In the genomic region with DNA sequence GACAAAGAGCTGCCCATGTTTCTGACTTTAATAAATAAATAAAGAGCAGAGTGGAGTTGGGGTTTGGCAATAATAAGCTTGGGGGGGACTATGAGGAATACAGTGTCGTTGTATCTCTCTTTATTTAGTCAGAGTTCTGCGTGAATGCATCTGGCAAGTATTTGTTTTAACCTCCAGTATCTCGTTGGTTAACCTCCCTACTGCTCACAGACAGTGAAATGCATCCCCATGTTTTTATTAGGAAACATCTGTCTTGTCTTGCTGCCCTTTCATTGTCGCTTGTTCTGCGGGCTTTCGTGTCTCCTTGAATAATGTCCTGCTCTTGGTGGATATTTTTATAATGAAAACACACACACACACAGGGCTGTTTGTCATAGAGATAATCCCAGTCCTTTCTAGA, we compare ENCODE assay signal across 32 mouse cellular contexts.
"Had no signal": no experiment of that assay in that cellular context is flagged by ENCODE, and none has a peak within 500 bp of the region (broad histone marks: within the 10 kb centered on the region; RNA-seq: fewer than 3 reads in every experiment).

No protein-coding gene starts in this region.

- H3K4me2 ChIP-seq: limb, embryonic 12.5 days; limb, embryonic 13.5 days; limb, embryonic 15.5 days; liver, embryonic 11.5 days; liver, embryonic 12.5 days; liver, embryonic 13.5 days; liver, embryonic 15.5 days; lung, embryonic 14.5 days; lung, embryonic 15.5 days; midbrain, embryonic 11.5 days; midbrain, embryonic 12.5 days; midbrain, embryonic 13.5 days; midbrain, embryonic 15.5 days; neural tube, embryonic 12.5 days had no signal

- H3K36me3 ChIP-seq: limb, embryonic 10.5 days; limb, embryonic 12.5 days; limb, embryonic 13.5 days; limb, embryonic 15.5 days; liver, embryonic 12.5 days; liver, embryonic 13.5 days; liver, embryonic 15.5 days; lung, embryonic 15.5 days; midbrain, embryonic 10.5 days; midbrain, embryonic 12.5 days; midbrain, embryonic 13.5 days; midbrain, embryonic 15.5 days; neural tube, embryonic 12.5 days had no signal

- H3K9ac ChIP-seq: limb, embryonic 12.5 days; limb, embryonic 13.5 days; limb, embryonic 15.5 days; liver, embryonic 12.5 days; liver, embryonic 13.5 days; liver, embryonic 14.5 days; liver, embryonic 15.5 days; liver, postnatal 0 days; lung, embryonic 14.5 days; lung, embryonic 15.5 days; midbrain, embryonic 12.5 days; midbrain, embryonic 13.5 days; midbrain, embryonic 15.5 days; neural tube, embryonic 12.5 days had no signal

- H3K4me3 ChIP-seq: limb, embryonic 10.5 days; limb, embryonic 12.5 days; limb, embryonic 13.5 days; limb, embryonic 15.5 days; liver, embryonic 12.5 days; liver, embryonic 13.5 days; liver, embryonic 15.5 days; lung, embryonic 15.5 days; megakaryocyte, embryonic 14.5 days; midbrain, embryonic 10.5 days; midbrain, embryonic 12.5 days; midbrain, embryonic 13.5 days; midbrain, embryonic 15.5 days; myocyte; neural tube, embryonic 12.5 days had no signal

- DNase-seq: left cerebral cortex, postnatal 4 days; liver; liver, embryonic 13.5 days; liver, postnatal 0 days; lung, adult 18-20 months; lung, adult 2 months; lung, embryonic 14.5 days; lung, postnatal 10 days; lung, postnatal 14 days; lung, postnatal 36 days; lung, postnatal 4 days; midbrain, embryonic 14.5 days had no signal

- H3K9me3 ChIP-seq: limb, embryonic 10.5 days; limb, embryonic 12.5 days; limb, embryonic 13.5 days; limb, embryonic 15.5 days; liver, embryonic 12.5 days; liver, embryonic 13.5 days; liver, embryonic 15.5 days; lung, embryonic 15.5 days; megakaryocyte, embryonic 14.5 days; midbrain, embryonic 10.5 days; midbrain, embryonic 12.5 days; midbrain, embryonic 13.5 days; midbrain, embryonic 15.5 days; neural tube, embryonic 12.5 days had no signal

- H3K27ac ChIP-seq: limb, embryonic 10.5 days; limb, embryonic 12.5 days; limb, embryonic 13.5 days; limb, embryonic 15.5 days; liver, embryonic 12.5 days; liver, embryonic 13.5 days; liver, embryonic 14.5 days; liver, embryonic 15.5 days; lung, embryonic 15.5 days; macrophage; midbrain, embryonic 10.5 days; midbrain, embryonic 12.5 days; midbrain, embryonic 13.5 days; midbrain, embryonic 15.5 days; neural tube, embryonic 12.5 days had no signal

- H3K4me1 ChIP-seq: limb, embryonic 10.5 days; limb, embryonic 12.5 days; limb, embryonic 13.5 days; limb, embryonic 15.5 days; liver, embryonic 12.5 days; liver, embryonic 13.5 days; liver, embryonic 15.5 days; lung, embryonic 15.5 days; megakaryocyte, embryonic 14.5 days; midbrain, embryonic 10.5 days; midbrain, embryonic 12.5 days; midbrain, embryonic 13.5 days; midbrain, embryonic 15.5 days; neural tube, embryonic 12.5 days had no signal

- ATAC-seq: liver, embryonic 12.5 days; liver, postnatal 0 days; lung, postnatal 0 days; midbrain, embryonic 13.5 days; midbrain, embryonic 15.5 days; midbrain, embryonic 16.5 days had no signal

- H3K27me3 ChIP-seq: limb, embryonic 12.5 days; limb, embryonic 13.5 days; limb, embryonic 15.5 days; liver, embryonic 12.5 days; liver, embryonic 13.5 days; liver, embryonic 15.5 days; lung, embryonic 15.5 days; midbrain, embryonic 12.5 days; midbrain, embryonic 13.5 days; midbrain, embryonic 15.5 days; neural tube, embryonic 12.5 days had no signal
